Mouse (Mus musculus) hindbrain, postnatal 0 days (tissue): ENCODE results near the gene Tent5c. TPM values are rescaled to one million over a fixed set of nuclear protein-coding genes. Genes with fewer than 3 reads are reported as not detected.

Experiments used
- ATAC-seq: fragments of 200-750 bp; cut with Nextera tagmentation; 2 replicates; pipeline ENCODE4 v1.8.0; 2017; ENCODE audit warnings: mild to moderate bottlenecking, moderate TSS enrichment, moderate library complexity
- DNase-seq: peaks from one replicate; pipeline ENCODE4 v3.0.0-alpha.2; 2015; ENCODE audit warnings: low spot score
- H3K27ac ChIP-seq: fragments of 300-500 bp; sonication (generic); 2 replicates; pipeline ENCODE4 v1.5.1; 2014; ENCODE audit warnings: mild to moderate bottlenecking
- H3K27me3 ChIP-seq: fragments of 300-500 bp; sonication (generic); 2 replicates; pipeline ENCODE4 v1.6.1; 2014; ENCODE audit warnings: low read length, mixed read lengths; ENCODE audit not compliant: insufficient read depth
- H3K36me3 ChIP-seq: fragments of 300-500 bp; sonication (generic); 2 replicates; pipeline ENCODE4 v1.6.1; 2014; ENCODE audit warnings: low read length, mixed read lengths; ENCODE audit not compliant: insufficient read depth
- H3K4me1 ChIP-seq: fragments of 300-500 bp; sonication (generic); 2 replicates; pipeline ENCODE4 v1.6.1; 2014; ENCODE audit warnings: antibody characterized with exemption, low read length, mixed read lengths; ENCODE audit not compliant: insufficient read depth
- H3K4me2 ChIP-seq: fragments of 300-500 bp; sonication (generic); 2 replicates; pipeline ENCODE4 v1.6.1; 2014; ENCODE audit warnings: low read depth, mild to moderate bottlenecking, low read length, moderate library complexity, mixed read lengths
- H3K4me3 ChIP-seq: fragments of 300-500 bp; sonication (generic); 2 replicates; pipeline ENCODE4 v1.5.1; 2014; ENCODE audit warnings: low read length
- H3K9ac ChIP-seq: fragments of 300-500 bp; sonication (generic); replicated peaks from 2 replicates; pipeline ENCODE4 v1.6.1; 2014; ENCODE audit warnings: mild to moderate bottlenecking, low read length, moderate library complexity, mixed read lengths
- H3K9me3 ChIP-seq: fragments of 300-500 bp; sonication (generic); 2 replicates; pipeline ENCODE4 v1.6.1; 2016; ENCODE audit warnings: low read length, mixed read lengths
- CTCF ChIP-seq: IDR thresholded peaks from 2 replicates; pipeline ENCODE4 v1.5.1; 2016; ENCODE audit warnings: antibody characterized with exemption, control low read depth, low read depth
- WGBS: fragments of 180-500 bp; shearing (Covaris S2); extraction: QIAGEN DNeasy Blood & Tissue Kit; methylation state at CpG from one replicate; pipeline ENCODE4 v1.1.7; 2014; 5-methylcytosine and 5-hydroxymethylcytosine counted together
- polyA plus RNA-seq: library from polyadenylated mRNA; unstranded; fragments of >200 nt; fragmentation: Nextera tagmentation; extraction: Ambion mirVana; gene quantifications from 2 replicates; pipeline ENCODE4 v1.2.1, GENCODE M21; 2015
- total RNA-seq: library from RNA; depleted of rRNA; stranded (reverse); fragments of >200 nt; gene quantifications from 2 replicates; pipeline ENCODE4 v1.2.3, GENCODE M21; 2014; rRNA removed

The Tent5c gene
- total and polyA plus RNA-seq, 2 experiments from 2014 or later = 1.2 to 3.7 TPM

- H3K9ac ChIP-seq = no peak overlapping the region
- H3K27ac ChIP-seq = no peak overlapping the region
- no peaks in the 10 kb centered on the region for H3K27me3 ChIP-seq
- H3K4me3 ChIP-seq = no peak overlapping the region
- DNase-seq = no peak
- H3K9me3 ChIP-seq = no peaks in the 10 kb centered on the region
- no peak overlapping the region for H3K4me2 ChIP-seq
- no peak for TF ChIP-seq CTCF
- 77% methylated on average over 4 of the region's 4 CpGs for WGBS
- no peak for ATAC-seq
- no peaks in the 10 kb centered on the region for H3K36me3 ChIP-seq
- no peaks in the 10 kb centered on the region for H3K4me1 ChIP-seq
These were observed 86.5 kb downstream of the Tent5c start for GRCm38 (mm10) chr3:100402656-100403055.

Other genes starting within 250 kb of the Tent5c start
- gene Man1a2, start 196.2 kb upstream of the Tent5c start, total RNA-seq = 44.3 and 49.0 TPM in 2 replicates
- gene Man1a2, start 196.2 kb upstream of the Tent5c start, polyA plus RNA-seq = 73.2 and 88.3 TPM in 2 replicates